ENCODE assay signal across 20 mouse cellular contexts in genomic region chr2:122108101-122108500, GRCm38 (mm10). TPM values are rescaled to one million over a fixed set of nuclear protein-coding genes. Genes with fewer than 3 reads are reported as not detected.
"Had no signal": no experiment of that assay in that cellular context is flagged by ENCODE, and none has a peak within 500 bp of the region (broad histone marks: within the 10 kb centered on the region; RNA-seq: fewer than 3 reads in every experiment).

No protein-coding gene starts in this region.

- H3K9ac ChIP-seq: limb, embryonic 12.5 days; liver, embryonic 13.5 days; liver, postnatal 0 days; lung, embryonic 15.5 days; stomach, embryonic 15.5 days had no signal

- H3K4me1 ChIP-seq: limb, embryonic 12.5 days; liver, embryonic 13.5 days; lung, embryonic 15.5 days; megakaryocyte, embryonic 14.5 days; stomach, embryonic 15.5 days had no signal

- H3K4me2 ChIP-seq: limb, embryonic 12.5 days; liver, embryonic 13.5 days; lung, embryonic 15.5 days; midbrain, embryonic 11.5 days; stomach, embryonic 15.5 days had no signal

- H3K27ac ChIP-seq: left cerebral cortex, adult 2 months; limb, embryonic 12.5 days; liver, embryonic 13.5 days; lung, embryonic 15.5 days; macrophage; stomach, embryonic 15.5 days had no signal

- DNase-seq: liver; liver, embryonic 13.5 days; liver, postnatal 0 days; lung, postnatal 14 days; right cerebral cortex, postnatal 14 days; thymus, adult 2 months; thymus, postnatal 36 days had no signal

- H3K4me3 ChIP-seq: left cerebral cortex, adult 2 months; limb, embryonic 12.5 days; liver, embryonic 13.5 days; lung, embryonic 15.5 days; megakaryocyte, embryonic 14.5 days; stomach, embryonic 15.5 days had no signal

- H3K27me3 ChIP-seq: limb, embryonic 12.5 days; liver, embryonic 13.5 days; lung, embryonic 15.5 days; megakaryocyte, embryonic 14.5 days; stomach, embryonic 15.5 days had no signal

- H3K9me3 ChIP-seq: limb, embryonic 12.5 days; liver, embryonic 13.5 days; lung, embryonic 15.5 days; megakaryocyte, embryonic 14.5 days; stomach, embryonic 15.5 days had no signal

- ATAC-seq: intestine, embryonic 16.5 days; liver, postnatal 0 days; midbrain, embryonic 16.5 days had no signal

RNA-seq across cellular contexts. Expression of gene Trim69, which starts 52.4 kb away (rescaled TPM):
- total RNA-seq: layer of hippocampus, postnatal 25 days; left cerebral cortex, adult 2 months; left cerebral cortex, postnatal 36 days had no signal
- polyA plus RNA-seq: intestine, embryonic 16.5 days; limb, embryonic 12.5 days; liver, embryonic 13.5 days; liver, postnatal 0 days; lung, embryonic 15.5 days; midbrain, embryonic 11.5 days; midbrain, embryonic 16.5 days; neural tube, embryonic 14.5 days; spleen, adult 2 months; stomach, embryonic 15.5 days had no signal
